Mouse (Mus musculus) C2C12 (cell line): Measurements from ENCODE around the gene Cldn8.

Experiments used
- CTCF ChIP-seq: IDR thresholded peaks from one replicate; pipeline ENCODE4 v1.5.1; 2011; ENCODE audit not compliant: control insufficient read depth, insufficient read depth, insufficient read length
- MAX ChIP-seq: IDR thresholded peaks from one replicate; pipeline ENCODE4 v1.6.1; 2011; ENCODE audit warnings: mild to moderate bottlenecking, control low read depth
- USF1 ChIP-seq: IDR thresholded peaks from one replicate; pipeline ENCODE4 v1.6.1; 2011; ENCODE audit warnings: low read depth, mild to moderate bottlenecking, control low read depth, moderate library complexity

- no peak for TF ChIP-seq USF1
- TF ChIP-seq CTCF: no peak
- no peak for TF ChIP-seq MAX
These were observed 6.1 kb upstream of the Cldn8 start for GRCm38 (mm10) chr16:88569096-88569495.
